Mouse (Mus musculus) forebrain, postnatal 0 days (tissue): ENCODE results near the gene Asprv1. TPM values are rescaled to one million over a fixed set of nuclear protein-coding genes. Genes with fewer than 3 reads are reported as not detected.

Source experiments
- ATAC-seq: fragments of 200-750 bp; cut with Nextera tagmentation; 2 replicates; pipeline ENCODE4 v1.8.0; 2017; ENCODE audit warnings: mild to moderate bottlenecking, moderate library complexity
- DNase-seq: peaks from one replicate; pipeline ENCODE4 v3.0.0-alpha.2; 2015
- H3K27ac ChIP-seq: fragments of 300-500 bp; sonication (generic); 2 replicates; pipeline ENCODE4 v1.5.1; 2014; ENCODE audit warnings: low read depth, mild to moderate bottlenecking, antibody characterized with exemption, low read length, moderate library complexity, mixed read lengths
- H3K27me3 ChIP-seq: fragments of 300-500 bp; sonication (generic); 2 replicates; pipeline ENCODE4 v1.6.1; 2014; ENCODE audit warnings: mild to moderate bottlenecking, low read length, mixed read lengths; ENCODE audit not compliant: insufficient read depth
- H3K36me3 ChIP-seq: fragments of 300-500 bp; sonication (generic); 2 replicates; pipeline ENCODE4 v1.6.1; 2014; ENCODE audit warnings: mild to moderate bottlenecking, moderate library complexity; ENCODE audit not compliant: insufficient read depth
- H3K4me1 ChIP-seq: fragments of 300-500 bp; sonication (generic); 2 replicates; pipeline ENCODE4 v1.6.1; 2014; ENCODE audit warnings: antibody characterized with exemption; ENCODE audit not compliant: insufficient read depth
- H3K4me2 ChIP-seq: fragments of 300-500 bp; sonication (generic); 2 replicates; pipeline ENCODE4 v1.6.1; 2014; ENCODE audit warnings: low read depth, mild to moderate bottlenecking, moderate library complexity
- H3K4me3 ChIP-seq: fragments of 300-500 bp; sonication (generic); 2 replicates; pipeline ENCODE4 v1.5.1; 2014; ENCODE audit warnings: low read depth, low read length, mixed read lengths
- H3K9ac ChIP-seq: fragments of 300-500 bp; sonication (generic); 2 replicates; pipeline ENCODE4 v1.6.1; 2014; ENCODE audit warnings: mild to moderate bottlenecking
- H3K9me3 ChIP-seq: fragments of 300-500 bp; sonication (generic); 2 replicates; pipeline ENCODE4 v1.6.1; 2016; ENCODE audit warnings: low read length
- CTCF ChIP-seq: sonication (generic); IDR thresholded peaks from 2 replicates; pipeline ENCODE4 v1.5.1; 2016; ENCODE audit warnings: antibody characterized with exemption, control low read depth, low read depth
- WGBS: fragments of 180-500 bp; shearing (Covaris S2); extraction: QIAGEN DNeasy Blood & Tissue Kit; methylation state at CpG from one replicate; pipeline ENCODE4 v1.1.7; 2014; 5-methylcytosine and 5-hydroxymethylcytosine counted together
- polyA plus RNA-seq: library from polyadenylated mRNA; unstranded; fragments of >200 nt; fragmentation: Nextera tagmentation; extraction: Ambion mirVana; gene quantifications from 2 replicates; pipeline ENCODE4 v1.2.1, GENCODE M21; 2015
- total RNA-seq: library from RNA; depleted of rRNA; stranded (reverse); fragments of >200 nt; gene quantifications from 2 replicates; pipeline ENCODE4 v1.2.3, GENCODE M21; 2014

The Asprv1 gene
- total and polyA plus RNA-seq, 2 experiments from 2014 or later: 1.6 to 3.2 TPM

- 69% methylated on average over 4 of the region's 4 CpGs for WGBS
- Histone ChIP-seq H3K4me3 (no peak overlapping the region), H3K4me2 (no peak overlapping the region), H3K4me1 (no peaks in the 10 kb centered on the region), H3K9ac (no peak overlapping the region), H3K9me3 (no peaks in the 10 kb centered on the region), H3K27ac (no peak overlapping the region), H3K36me3 (no peaks in the 10 kb centered on the region), H3K27me3 (no peaks in the 10 kb centered on the region)
- no peak for TF ChIP-seq CTCF
- no peak for DNase-seq
- no peak for ATAC-seq
Measured at GRCm38 (mm10) chr6:86637171-86637835, 9.3 kb downstream of the Asprv1 start.

- H3K4me3 ChIP-seq: no peak overlapping the region
- no peaks in the 10 kb centered on the region for H3K9me3 ChIP-seq
- no peaks in the 10 kb centered on the region for H3K36me3 ChIP-seq
- DNase-seq: no peak
- no peak overlapping the region for H3K27ac ChIP-seq
- H3K27me3 ChIP-seq: no peaks in the 10 kb centered on the region
- WGBS: 88% methylated on average over 2 of the region's 2 CpGs
- no peak overlapping the region for H3K4me2 ChIP-seq
- H3K4me1 ChIP-seq: no peaks in the 10 kb centered on the region
- TF ChIP-seq CTCF: no peak
- H3K9ac ChIP-seq: no peak overlapping the region
- ATAC-seq: no peak
Measured at GRCm38 (mm10) chr6:86637860-86638259, 9.9 kb downstream of the Asprv1 start.

DNA sequence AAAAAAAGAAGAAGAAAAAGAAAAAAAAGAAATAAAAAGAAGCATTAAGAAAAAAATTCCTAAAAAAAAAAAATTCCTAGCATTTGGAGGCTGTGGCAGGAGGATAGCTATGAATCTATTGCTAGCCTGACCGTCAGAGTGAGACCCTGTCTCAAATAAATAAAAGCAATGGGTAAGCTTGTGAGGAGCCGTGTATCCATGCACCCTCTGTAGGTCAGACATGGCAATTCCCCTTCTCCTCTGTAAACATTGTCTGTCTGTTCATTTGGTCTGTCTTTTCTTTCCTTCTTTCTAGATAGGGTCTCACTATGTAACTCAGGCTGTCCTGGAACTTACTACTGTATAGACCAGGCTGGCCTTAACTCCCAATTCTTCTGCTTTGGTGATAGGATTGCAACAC is 10.5 kb downstream of the Asprv1 start:
- H3K4me3 ChIP-seq: no peak overlapping the region
- DNase-seq (no peak), ATAC-seq (peak; percentile 54; the same call in 1 of the 2 replicates)
- H3K27ac ChIP-seq: no peak overlapping the region
- peak; percentile 60 for TF ChIP-seq CTCF
- H3K4me1 ChIP-seq: no peaks in the 10 kb centered on the region
- no peak overlapping the region for H3K9ac ChIP-seq
- no peaks in the 10 kb centered on the region for H3K9me3 ChIP-seq
- 13% methylated on average over 2 of the region's 2 CpGs for WGBS
- no peak overlapping the region for H3K4me2 ChIP-seq
- no peaks in the 10 kb centered on the region for H3K27me3 ChIP-seq
- H3K36me3 ChIP-seq: no peaks in the 10 kb centered on the region

- TF ChIP-seq CTCF: no peak
- no peak overlapping the region for H3K4me3 ChIP-seq
- no peaks in the 10 kb centered on the region for H3K4me1 ChIP-seq
- H3K9me3 ChIP-seq: no peaks in the 10 kb centered on the region
- H3K27ac ChIP-seq: no peak overlapping the region
- H3K36me3 ChIP-seq: no peaks in the 10 kb centered on the region
- WGBS: 81% methylated on average over 18 of the region's 18 CpGs
- no peak overlapping the region for H3K9ac ChIP-seq
- ATAC-seq (no peak), DNase-seq (no peak)
- H3K4me2 ChIP-seq: no peak overlapping the region
- no peaks in the 10 kb centered on the region for H3K27me3 ChIP-seq
Measured at GRCm38 (mm10) chr6:86639180-86640160, 11.5 kb downstream of the Asprv1 start.

DNA sequence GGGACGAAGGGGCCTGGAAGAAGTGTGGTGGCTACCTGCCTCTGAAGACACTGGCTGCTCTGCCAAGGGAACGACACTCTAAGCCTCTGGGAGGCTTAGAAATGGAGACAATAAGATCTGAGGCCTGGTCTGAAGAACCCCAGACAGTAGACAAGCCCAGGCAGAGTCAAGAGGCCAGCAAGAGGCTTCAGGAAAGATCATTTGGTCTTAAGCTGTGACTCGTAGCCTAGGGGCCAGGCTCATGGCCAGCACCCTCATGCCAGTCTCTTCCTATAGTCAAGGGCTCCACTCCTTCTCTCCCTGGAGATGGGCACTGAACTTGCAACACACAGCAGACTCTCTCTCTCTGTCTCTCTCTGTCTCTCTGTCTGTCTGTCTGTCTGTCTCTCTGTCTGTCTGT is 12.2 kb downstream of the Asprv1 start:
- Histone ChIP-seq H3K27ac (no peak overlapping the region), H3K27me3 (no peaks in the 10 kb centered on the region), H3K4me3 (no peak overlapping the region), H3K9me3 (no peaks in the 10 kb centered on the region), H3K36me3 (no peaks in the 10 kb centered on the region), H3K4me2 (no peak overlapping the region), H3K4me1 (no peaks in the 10 kb centered on the region), H3K9ac (no peak overlapping the region)
- DNase-seq (no peak), ATAC-seq (no peak)
- WGBS: 75% methylated on average over 3 of the region's 3 CpGs
- no peak for TF ChIP-seq CTCF

DNA sequence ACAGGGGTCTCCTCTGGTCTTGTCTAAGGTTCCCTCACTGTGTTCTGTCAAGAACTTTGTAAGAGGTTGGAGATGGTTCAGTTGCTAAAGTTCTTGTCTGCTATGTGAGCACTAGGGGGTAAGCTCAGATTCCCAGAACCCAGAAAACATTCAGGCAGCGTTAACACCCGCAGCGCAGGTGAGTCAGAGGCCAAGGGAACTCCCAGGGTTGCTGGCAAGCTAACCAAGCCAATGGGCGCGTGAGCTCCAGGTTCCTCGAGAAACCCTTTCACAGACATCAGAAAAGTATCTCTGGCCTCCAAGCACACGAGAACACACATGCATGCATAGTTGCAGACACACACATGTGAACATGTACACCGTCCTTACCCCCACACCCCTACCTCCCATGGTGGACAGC is 12.8 kb downstream of the Asprv1 start:
- H3K9me3 ChIP-seq: no peaks in the 10 kb centered on the region
- H3K27ac ChIP-seq: no peak overlapping the region
- no peak for DNase-seq
- 90% methylated on average over 8 of the region's 8 CpGs for WGBS
- H3K27me3 ChIP-seq: no peaks in the 10 kb centered on the region
- H3K4me3 ChIP-seq: no peak overlapping the region
- no peak for TF ChIP-seq CTCF
- no peaks in the 10 kb centered on the region for H3K36me3 ChIP-seq
- no peak overlapping the region for H3K9ac ChIP-seq
- H3K4me1 ChIP-seq: no peaks in the 10 kb centered on the region
- no peak for ATAC-seq
- H3K4me2 ChIP-seq: no peak overlapping the region

- H3K4me1 ChIP-seq: no peaks in the 10 kb centered on the region
- no peak for ATAC-seq
- WGBS: 49% methylated on average over 8 of the region's 8 CpGs
- no peak for TF ChIP-seq CTCF
- H3K9me3 ChIP-seq: no peaks in the 10 kb centered on the region
- H3K9ac ChIP-seq: no peak overlapping the region
- H3K27me3 ChIP-seq: no peaks in the 10 kb centered on the region
- no peak overlapping the region for H3K4me3 ChIP-seq
- no peak overlapping the region for H3K4me2 ChIP-seq
- no peak for DNase-seq
- H3K27ac ChIP-seq: no peak overlapping the region
- H3K36me3 ChIP-seq: no peaks in the 10 kb centered on the region
Measured at GRCm38 (mm10) chr6:86641716-86642115, 13.8 kb downstream of the Asprv1 start.
